Mouse (Mus musculus): ENCODE data around the gene Mybph. TPM values are rescaled to one million over a fixed set of nuclear protein-coding genes. Genes with fewer than 3 reads are reported as not detected.

Mybph gene
- polyA plus RNA-seq, 1 experiment from 2014 or later: 4.4 TPM

DNA sequence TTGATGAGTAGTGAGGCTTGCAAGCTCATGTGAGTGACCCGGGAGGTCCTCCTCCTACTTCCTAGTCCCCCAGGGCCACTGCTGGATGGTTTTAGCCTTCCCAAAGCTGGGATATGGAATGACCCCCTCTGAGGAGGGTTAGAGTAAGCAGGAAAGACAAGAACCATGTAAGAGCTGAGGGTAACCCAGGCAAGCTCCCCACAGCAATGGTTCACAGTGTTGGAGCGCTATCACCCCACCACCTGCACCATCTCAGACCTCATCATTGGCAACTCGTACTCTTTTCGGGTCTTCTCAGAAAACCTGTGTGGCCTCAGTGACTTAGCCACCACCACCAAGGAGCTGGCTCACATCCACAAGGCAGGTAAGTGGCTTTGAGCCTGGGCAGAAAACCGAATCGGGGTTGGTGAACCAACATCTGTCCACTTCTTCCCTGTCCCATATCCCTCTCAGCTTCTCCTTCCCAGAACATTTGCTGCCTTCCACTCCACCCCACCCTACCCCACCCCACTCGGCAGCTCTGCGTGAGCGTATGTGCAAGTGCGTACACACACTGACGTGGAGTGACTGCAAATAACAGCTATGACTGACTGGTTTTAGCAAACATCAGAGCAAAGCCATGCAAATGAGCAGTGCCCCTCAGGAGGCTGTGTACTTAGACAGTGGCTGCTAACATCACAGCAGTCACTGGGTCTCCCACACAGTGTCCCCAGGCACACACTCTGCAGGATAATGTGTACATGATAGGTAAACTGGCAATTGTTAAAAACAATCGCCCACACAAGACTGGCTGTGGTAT lies 5.1 kb downstream of the Mybph start:
- Histone ChIP-seq H3K27ac (replicated peaks) (no peak overlapping the region), H3K4me3 (replicated peaks) (no peak overlapping the region)

DNA sequence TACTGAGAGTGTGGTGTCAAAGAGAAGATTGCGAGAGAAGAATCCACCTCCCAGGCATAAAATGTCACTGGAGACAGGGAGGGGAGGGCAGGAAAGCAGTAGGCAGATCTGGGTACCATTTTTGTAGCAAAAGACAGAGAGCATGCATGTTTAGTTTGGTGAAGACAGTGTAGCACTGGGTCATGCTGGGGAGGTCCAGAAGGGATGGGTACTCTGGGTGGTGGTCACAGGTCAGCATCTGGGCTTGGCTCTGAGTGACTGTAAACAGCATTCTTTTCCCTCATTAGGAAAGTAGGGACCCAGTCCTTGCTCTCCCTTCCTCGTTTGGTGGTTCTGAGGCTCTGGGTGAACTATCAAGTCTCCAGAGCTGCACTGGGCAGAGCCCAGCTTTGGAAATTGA lies 7.2 kb downstream of the Mybph start:
- H3K9ac ChIP-seq (replicated peaks): no peak overlapping the region
- peaks cover 9% of the 10 kb centered on the region for H3K4me1 ChIP-seq
- no peak for ATAC-seq (ENCODE audit: low FRiP score)
- no peak overlapping the region for H3K4me3 ChIP-seq (replicated peaks)
- H3K4me2 ChIP-seq: no peak overlapping the region
- H3K36me3 ChIP-seq: no peaks in the 10 kb centered on the region
- 66% methylated on average over 2 of the region's 2 CpGs for WGBS
- H3K27me3 ChIP-seq (replicated peaks): no peaks in the 10 kb centered on the region
- no peak overlapping the region for H3K27ac ChIP-seq (replicated peaks)
- no peaks in the 10 kb centered on the region for H3K9me3 ChIP-seq (replicated peaks)

More for the DNA sequence above, 5.1 kb downstream of the Mybph start:
- WGBS: 83% methylated on average over 12 of the region's 12 CpGs
- no peaks in the 10 kb centered on the region for H3K36me3 ChIP-seq
- no peak overlapping the region for H3K4me2 ChIP-seq
- H3K9ac ChIP-seq (replicated peaks): no peak overlapping the region
- no peaks in the 10 kb centered on the region for H3K27me3 ChIP-seq (replicated peaks)
- no peak for ATAC-seq (ENCODE audit: low FRiP score)
- H3K4me1 ChIP-seq: peaks cover 11% of the 10 kb centered on the region; the same call in 1 of the 2 replicates
- H3K9me3 ChIP-seq (replicated peaks): no peaks in the 10 kb centered on the region

DNA sequence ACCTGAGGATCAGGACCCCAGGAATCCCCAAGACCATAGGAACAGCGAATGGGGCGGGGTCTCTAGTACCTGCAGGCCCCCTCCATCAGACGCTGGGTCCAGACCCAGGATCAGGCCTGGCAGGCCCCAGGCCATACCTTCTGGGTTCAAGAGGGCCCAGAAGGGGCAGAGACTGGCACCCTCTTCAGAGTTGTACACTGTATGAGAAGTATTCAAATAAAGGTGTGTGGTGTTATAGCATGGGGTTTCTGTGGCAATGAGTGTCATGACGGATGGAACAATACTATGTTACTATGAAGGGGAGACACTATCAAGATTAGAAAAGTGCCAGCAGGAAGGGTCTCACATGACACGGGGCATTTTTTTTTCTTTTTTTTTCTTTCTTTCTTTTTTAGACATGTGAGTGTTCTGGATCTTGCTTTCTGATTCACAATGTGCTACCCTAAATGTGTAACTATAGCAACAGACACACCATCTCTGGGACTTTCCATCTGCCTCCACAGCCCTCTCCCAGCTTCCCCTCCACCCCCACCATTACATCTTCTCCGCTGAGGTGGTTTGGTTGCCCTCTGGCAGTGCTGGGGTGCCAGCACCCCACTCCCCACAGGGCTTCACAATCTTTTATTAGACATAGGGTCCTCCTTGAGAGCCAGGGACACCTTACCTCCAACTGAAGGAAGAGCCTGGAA lies 7.9 kb downstream of the Mybph start:
- WGBS: 86% methylated on average over 6 of the region's 6 CpGs
- Histone ChIP-seq H3K9me3 (replicated peaks) (no peaks in the 10 kb centered on the region), H3K27me3 (replicated peaks) (no peaks in the 10 kb centered on the region), H3K9ac (replicated peaks) (no peak overlapping the region), H3K27ac (replicated peaks) (no peak overlapping the region), H3K4me2 (no peak overlapping the region), H3K4me3 (replicated peaks) (no peak overlapping the region), H3K36me3 (no peaks in the 10 kb centered on the region), H3K4me1 (peaks cover 8% of the 10 kb centered on the region)
- no peak for ATAC-seq (ENCODE audit: low FRiP score)

DNA sequence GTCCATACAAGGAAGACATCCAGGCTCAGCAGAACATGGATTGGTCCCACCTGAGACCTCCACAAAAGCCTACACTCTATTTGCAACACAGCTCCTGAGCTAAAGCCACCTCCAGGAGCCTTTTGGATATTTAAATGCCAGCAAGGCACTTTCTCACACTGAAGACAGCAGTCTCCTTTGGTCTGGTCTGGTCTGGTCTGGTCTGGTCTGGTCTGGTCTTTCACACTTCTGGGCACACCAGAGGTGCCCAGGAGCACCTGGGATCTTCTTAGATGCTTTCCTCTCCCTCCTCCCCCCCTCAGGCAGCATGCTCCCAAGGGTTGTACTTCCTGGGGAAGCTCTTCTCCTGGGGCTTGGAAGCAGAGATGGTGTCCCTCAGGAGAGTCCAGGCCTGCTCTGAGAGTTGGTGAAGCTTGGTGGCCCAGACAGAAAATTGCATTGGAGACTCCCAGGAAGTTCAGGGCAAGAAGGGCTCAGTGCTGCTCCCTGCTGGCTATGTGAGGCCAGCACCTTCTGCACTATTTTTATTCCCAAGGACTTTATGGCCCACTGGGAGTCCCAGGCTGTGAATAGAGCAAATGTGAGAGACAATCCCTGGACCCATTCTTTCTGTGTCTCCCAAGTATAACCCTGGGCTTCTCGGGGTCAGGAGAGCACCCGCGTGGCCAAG lies 8.6 kb downstream of the Mybph start:
- H3K9ac ChIP-seq (replicated peaks): no peak overlapping the region
- no peak overlapping the region for H3K27ac ChIP-seq (replicated peaks)
- peaks cover 7% of the 10 kb centered on the region for H3K4me1 ChIP-seq
- no peak overlapping the region for H3K4me2 ChIP-seq
- no peaks in the 10 kb centered on the region for H3K36me3 ChIP-seq
- 38% methylated on average over 3 of the region's 3 CpGs for WGBS
- H3K9me3 ChIP-seq (replicated peaks): no peaks in the 10 kb centered on the region
- H3K27me3 ChIP-seq (replicated peaks): no peaks in the 10 kb centered on the region
- ATAC-seq (ENCODE audit: low FRiP score): no peak
- no peak overlapping the region for H3K4me3 ChIP-seq (replicated peaks)

DNA sequence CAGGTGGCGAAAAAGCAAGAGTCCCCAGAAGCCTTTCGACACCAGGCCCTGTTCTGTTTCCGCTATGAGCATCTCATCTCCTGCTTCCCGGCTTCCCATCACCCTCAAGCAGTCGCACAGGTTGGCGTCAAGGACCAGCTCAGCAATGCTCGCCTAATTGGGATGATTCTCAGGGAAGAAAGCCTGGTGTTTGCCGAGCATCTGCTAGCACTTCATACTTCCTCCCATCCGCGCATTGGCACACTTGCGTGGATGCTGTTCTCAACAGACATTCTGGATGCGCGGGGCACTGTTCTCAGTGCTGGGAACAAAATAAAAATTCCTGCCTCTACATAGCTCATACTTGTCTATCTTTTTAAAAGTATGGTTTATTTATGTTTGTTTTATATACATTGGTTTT lies 11.0 kb downstream of the Mybph start:
- 94% methylated on average over 13 of the region's 13 CpGs for WGBS
- Histone ChIP-seq H3K9ac (replicated peaks) (no peak overlapping the region), H3K27ac (replicated peaks) (no peak overlapping the region), H3K36me3 (no peaks in the 10 kb centered on the region), H3K4me2 (no peak overlapping the region), H3K27me3 (replicated peaks) (no peaks in the 10 kb centered on the region), H3K9me3 (replicated peaks) (no peaks in the 10 kb centered on the region), H3K4me3 (replicated peaks) (no peak overlapping the region), H3K4me1 (peaks cover 7% of the 10 kb centered on the region)
- ATAC-seq (ENCODE audit: low FRiP score): no peak

DNA sequence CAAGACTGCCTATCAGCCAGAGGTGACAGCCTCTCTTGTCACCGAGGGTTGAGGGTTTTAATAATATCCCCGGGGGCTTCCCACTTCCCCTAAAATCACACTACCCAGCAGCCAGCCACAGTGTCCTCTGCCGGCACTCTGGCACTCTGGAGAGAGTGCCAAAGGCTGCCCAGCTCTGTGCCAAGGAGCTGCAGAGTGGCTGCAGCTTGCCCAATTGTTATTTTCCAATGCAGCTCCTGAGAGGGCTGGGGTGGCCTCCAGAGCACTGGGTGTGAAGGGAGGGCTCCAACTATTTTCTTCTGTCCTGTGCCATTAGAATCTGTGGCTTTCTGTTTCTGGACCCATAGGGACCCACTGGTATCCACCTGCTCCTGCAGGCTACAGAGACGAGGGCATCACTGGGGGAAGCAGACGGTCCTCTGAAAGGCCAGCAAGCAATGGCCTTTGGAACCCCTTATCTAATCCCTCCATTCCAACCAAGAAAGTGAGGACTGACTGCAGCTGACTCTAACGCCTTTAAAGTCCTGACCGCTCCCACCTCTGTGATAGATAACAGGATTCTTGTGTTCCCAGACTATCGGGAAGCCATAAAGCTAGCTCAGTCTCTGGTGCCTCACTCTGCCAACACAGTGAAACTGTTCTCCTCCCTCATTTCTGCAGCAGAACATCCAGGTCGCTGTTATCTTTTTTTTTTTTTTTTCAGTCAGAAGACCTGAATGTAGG lies 12.2 kb downstream of the Mybph start:
- Histone ChIP-seq H3K4me2 (no peak overlapping the region), H3K27ac (replicated peaks) (no peak overlapping the region), H3K9ac (replicated peaks) (no peak overlapping the region), H3K4me1 (peaks cover 7% of the 10 kb centered on the region), H3K36me3 (no peaks in the 10 kb centered on the region), H3K27me3 (replicated peaks) (no peaks in the 10 kb centered on the region), H3K9me3 (replicated peaks) (no peaks in the 10 kb centered on the region), H3K4me3 (replicated peaks) (no peak overlapping the region)
- 42% methylated on average over 9 of the region's 9 CpGs for WGBS
- ATAC-seq (ENCODE audit: low FRiP score): no peak

DNA sequence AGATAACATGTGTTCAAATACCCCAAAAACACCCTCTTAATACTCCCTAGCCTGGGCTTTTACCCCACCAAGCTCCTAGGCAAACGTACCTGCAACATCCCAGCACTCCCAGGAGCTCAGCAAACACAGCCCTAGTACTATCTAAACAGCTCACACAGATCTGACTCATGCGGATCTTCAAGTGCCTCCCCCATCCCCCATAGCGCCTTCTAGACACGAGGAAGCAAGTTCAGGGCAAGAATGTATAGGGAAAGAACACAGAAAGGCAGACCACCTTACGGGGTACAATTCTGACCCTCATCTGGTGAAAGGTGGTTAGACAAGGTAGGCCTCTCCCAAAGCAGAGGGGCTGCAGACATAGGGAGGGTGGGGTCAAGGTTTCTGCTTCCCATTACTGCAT lies 12.8 kb downstream of the Mybph start:
- H3K4me2 ChIP-seq: no peak overlapping the region
- no peak for ATAC-seq (ENCODE audit: low FRiP score)
- no peak overlapping the region for H3K4me3 ChIP-seq (replicated peaks)
- 61% methylated on average over 5 of the region's 5 CpGs for WGBS
- H3K9ac ChIP-seq (replicated peaks): no peak overlapping the region
- H3K27me3 ChIP-seq (replicated peaks): no peaks in the 10 kb centered on the region
- no peaks in the 10 kb centered on the region for H3K36me3 ChIP-seq
- H3K27ac ChIP-seq (replicated peaks): no peak overlapping the region
- H3K4me1 ChIP-seq: peaks cover 9% of the 10 kb centered on the region
- no peaks in the 10 kb centered on the region for H3K9me3 ChIP-seq (replicated peaks)

DNA sequence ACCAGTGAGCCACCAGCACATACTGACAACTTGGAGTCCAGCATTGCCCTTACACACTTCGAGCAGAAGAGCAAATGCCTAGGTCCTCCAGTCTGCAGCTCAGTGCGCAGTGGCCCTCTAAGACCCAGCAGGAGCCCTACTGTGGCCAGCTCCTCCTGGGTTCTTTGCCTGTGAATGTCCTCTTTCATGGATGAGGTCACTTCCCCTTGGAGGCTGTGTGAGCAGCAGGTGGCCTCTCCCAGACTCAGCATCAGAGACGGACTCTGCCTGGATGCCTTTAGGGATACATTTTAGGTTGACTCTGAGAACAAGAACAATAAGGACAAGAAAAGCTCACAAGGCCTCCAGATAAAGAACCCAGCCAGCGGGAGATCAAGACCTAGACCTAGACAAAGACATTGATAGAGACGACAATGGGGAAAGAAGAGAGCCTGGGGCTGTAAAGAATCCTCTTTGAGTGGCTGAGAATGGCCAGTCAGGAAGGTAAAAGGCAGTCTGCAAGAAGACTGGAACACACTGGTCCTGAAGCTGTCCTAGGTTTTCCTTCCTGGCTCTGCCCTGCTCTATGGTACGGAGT lies 17.0 kb downstream of the Mybph start:
- 50% methylated on average over 6 of the region's 6 CpGs for WGBS
- no peak overlapping the region for H3K4me3 ChIP-seq (replicated peaks)
- no peaks in the 10 kb centered on the region for H3K36me3 ChIP-seq
- H3K9ac ChIP-seq (replicated peaks): no peak overlapping the region
- no peaks in the 10 kb centered on the region for H3K27me3 ChIP-seq (replicated peaks)
- ATAC-seq (ENCODE audit: low FRiP score): no peak
- H3K27ac ChIP-seq (replicated peaks): no peak overlapping the region
- H3K4me2 ChIP-seq: no peak overlapping the region
- H3K4me1 ChIP-seq: peaks cover 20% of the 10 kb centered on the region
- no peaks in the 10 kb centered on the region for H3K9me3 ChIP-seq (replicated peaks)

DNA sequence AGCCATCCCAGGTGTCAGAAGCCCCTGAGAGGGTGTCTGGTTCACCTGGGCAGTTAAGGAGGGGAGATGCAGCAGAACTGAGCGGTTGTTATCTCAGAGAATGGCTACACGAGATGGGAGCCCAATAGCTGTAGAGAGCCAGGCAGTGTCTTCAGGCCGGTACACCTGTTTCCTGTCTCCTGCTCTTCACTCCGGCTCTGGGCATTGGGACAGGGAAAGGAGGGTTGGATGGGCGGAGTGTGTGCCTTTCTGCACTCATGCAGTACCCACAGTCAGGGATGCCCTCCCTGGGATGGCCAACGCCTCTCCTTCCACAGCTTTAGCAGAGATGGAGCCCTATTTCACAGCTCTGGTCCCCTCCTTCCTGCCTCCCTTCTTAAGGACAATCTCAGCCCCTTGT lies 17.8 kb downstream of the Mybph start:
- H3K9ac ChIP-seq (replicated peaks): no peak overlapping the region
- 73% methylated on average over 6 of the region's 6 CpGs for WGBS
- peaks cover 19% of the 10 kb centered on the region for H3K4me1 ChIP-seq
- no peak overlapping the region for H3K4me3 ChIP-seq (replicated peaks)
- H3K4me2 ChIP-seq: no peak overlapping the region
- no peak for ATAC-seq (ENCODE audit: low FRiP score)
- no peaks in the 10 kb centered on the region for H3K9me3 ChIP-seq (replicated peaks)
- no peaks in the 10 kb centered on the region for H3K27me3 ChIP-seq (replicated peaks)
- no peak overlapping the region for H3K27ac ChIP-seq (replicated peaks)
- H3K36me3 ChIP-seq: no peaks in the 10 kb centered on the region

DNA sequence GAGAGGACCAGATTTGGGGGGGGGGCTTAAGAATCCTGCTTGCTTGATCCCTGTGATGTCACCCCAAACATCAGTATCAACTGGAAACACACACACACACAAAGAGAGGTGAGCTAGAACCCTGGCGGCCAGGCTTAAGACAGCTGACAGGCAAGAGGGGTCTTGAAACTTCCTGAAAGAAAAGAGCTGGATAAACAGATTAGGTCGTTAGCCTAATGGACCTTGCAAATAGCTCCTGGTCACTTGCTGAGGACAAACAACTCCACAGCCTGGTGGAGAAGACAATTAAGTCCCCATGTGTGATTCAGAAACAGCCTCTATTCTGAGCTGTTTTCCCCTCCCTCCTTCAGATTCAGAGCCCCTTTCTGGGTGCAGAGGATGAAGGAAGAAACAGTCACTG lies 18.4 kb downstream of the Mybph start:
- Histone ChIP-seq H3K27ac (replicated peaks) (no peak overlapping the region), H3K9me3 (replicated peaks) (no peaks in the 10 kb centered on the region), H3K36me3 (no peaks in the 10 kb centered on the region), H3K4me3 (replicated peaks) (no peak overlapping the region), H3K4me1 (peaks cover 22% of the 10 kb centered on the region), H3K9ac (replicated peaks) (no peak overlapping the region), H3K4me2 (no peak overlapping the region), H3K27me3 (replicated peaks) (no peaks in the 10 kb centered on the region)
- ATAC-seq (ENCODE audit: low FRiP score): no peak
- WGBS: 21% methylated on average over 2 of the region's 2 CpGs

DNA sequence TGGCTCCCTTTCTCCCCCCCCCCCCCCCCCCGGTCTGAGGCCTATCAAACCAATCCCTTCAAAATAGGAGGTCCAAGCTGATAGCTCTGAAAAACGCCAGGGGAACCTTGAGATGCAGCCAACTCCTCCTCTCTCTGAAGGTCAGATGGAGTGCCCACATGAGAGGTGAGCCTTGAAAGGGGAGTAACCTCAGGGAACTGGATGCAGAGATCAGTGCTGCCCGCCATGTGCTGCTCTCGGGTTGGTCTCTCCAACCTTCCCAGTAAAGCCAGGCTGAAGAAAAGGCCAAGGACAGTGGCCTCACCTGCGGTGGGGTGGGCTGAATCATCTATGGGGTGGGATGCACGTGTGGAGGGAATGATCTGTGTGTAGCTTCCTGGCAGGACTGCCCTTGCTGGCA lies 19.1 kb downstream of the Mybph start:
- WGBS: 82% methylated on average over 5 of the region's 6 CpGs
- no peaks in the 10 kb centered on the region for H3K36me3 ChIP-seq
- H3K9me3 ChIP-seq (replicated peaks): no peaks in the 10 kb centered on the region
- H3K27me3 ChIP-seq (replicated peaks): no peaks in the 10 kb centered on the region
- no peak overlapping the region for H3K27ac ChIP-seq (replicated peaks)
- ATAC-seq (ENCODE audit: low FRiP score): no peak
- H3K4me3 ChIP-seq (replicated peaks): no peak overlapping the region
- peaks cover 30% of the 10 kb centered on the region for H3K4me1 ChIP-seq
- H3K9ac ChIP-seq (replicated peaks): no peak overlapping the region
- H3K4me2 ChIP-seq: no peak overlapping the region
